Mouse (Mus musculus) cerebellum, adult 18-20 months (tissue): Measurements from ENCODE around the gene Shld1.
A peak's percentile ranks its signal among the peaks of the same experiment; 100 is the strongest.

Experiments used
- DNase-seq, 2 experiments: peaks; one replicate each; pipeline ENCODE4 v3.0.0; 2021

Gene Shld1

DNA sequence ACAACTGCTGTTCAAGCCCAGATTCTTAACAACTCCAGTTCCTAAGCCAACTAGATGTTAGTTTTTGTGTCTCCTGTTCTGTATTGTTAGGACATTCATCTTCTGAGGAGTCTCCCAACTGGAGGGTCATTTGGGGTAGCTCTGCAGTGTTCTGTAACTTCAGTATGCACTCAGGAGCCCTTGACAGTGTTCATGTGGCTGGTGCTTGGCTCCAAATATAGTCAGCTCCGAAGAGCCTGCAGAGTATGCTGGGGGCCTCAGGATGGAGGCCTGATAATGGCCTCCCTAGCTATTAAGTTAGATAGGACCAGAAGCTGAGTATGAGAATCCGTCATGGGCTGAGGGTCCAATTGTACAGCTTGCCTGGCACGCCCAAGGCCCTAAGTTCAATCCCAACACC is 7.2 kb downstream of the Shld1 start:
- DNase-seq = no peak

DNA sequence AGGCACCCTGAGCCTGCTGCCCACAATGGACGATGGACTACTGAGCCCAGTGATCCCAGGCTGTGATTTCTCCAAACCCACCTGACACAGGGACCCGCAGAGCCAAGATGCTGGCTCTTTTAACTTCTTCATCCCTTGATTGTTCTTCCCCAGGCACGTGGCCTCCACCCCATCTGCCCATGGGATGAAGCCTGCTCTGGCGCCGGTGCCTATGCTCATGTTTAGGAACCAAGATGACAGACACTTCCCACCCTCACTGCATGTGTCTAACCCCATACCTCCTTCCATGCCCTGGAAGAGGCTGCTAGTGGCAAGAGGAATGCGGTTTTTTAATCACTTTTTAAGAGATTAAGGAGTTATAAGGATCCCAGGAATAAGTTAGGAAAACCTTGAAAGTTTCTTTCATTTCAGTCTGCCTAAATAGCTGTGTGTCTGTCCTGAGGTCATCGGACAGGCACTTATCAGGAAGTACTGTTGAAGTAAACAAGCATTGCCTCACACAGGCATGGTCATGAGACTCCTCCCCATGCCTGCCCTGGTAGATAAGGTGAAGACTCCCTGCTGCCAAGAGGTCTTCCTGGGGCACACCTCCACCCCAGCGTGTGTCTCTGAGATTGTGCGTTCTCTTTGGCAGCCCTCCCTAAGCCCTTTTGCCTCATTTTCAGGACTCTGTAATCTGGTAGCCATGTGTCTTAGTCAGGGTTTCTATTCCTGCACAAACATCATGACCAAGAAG is 8.8 kb downstream of the Shld1 start:
- no peak for DNase-seq

DNA sequence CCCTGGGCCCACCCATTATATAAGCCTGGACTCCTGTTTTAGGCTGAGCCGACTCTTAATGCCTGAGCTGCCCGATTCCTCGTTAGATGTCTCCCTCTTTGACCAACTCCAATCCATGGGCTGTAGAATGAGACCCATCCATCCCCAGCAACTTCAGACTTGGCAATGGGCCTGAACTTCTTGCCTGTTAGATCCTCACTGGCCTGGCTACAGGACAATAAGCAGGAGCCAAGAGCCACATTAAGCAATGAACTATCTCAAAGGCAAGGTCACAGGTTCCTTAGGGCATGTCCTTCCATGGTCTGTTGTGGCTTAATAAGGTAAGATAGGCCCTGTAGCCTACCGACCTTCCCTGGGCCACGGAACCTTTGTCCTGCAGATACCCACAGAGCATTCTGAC is 9.8 kb downstream of the Shld1 start:
- no peak for DNase-seq

DNA sequence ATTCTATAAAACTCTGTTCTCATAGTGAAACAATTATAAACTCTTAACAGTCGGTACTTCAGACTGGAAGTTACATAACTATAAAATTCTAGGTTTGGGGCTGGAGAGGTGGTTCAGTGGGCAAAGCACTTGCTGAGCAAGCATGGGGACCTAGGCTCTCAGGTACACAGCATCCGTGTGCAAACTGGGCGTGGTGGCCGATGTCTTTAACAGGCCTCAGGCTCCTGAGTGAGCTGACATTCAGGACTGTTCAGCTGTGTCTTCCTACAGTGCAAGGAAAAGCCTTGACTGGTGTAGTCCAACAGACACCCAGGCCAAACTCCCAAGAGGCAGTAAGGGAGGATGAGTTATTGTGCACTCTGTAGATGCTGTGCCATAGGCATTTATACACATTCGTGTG is 10.5 kb downstream of the Shld1 start:
- DNase-seq = no peak

DNA sequence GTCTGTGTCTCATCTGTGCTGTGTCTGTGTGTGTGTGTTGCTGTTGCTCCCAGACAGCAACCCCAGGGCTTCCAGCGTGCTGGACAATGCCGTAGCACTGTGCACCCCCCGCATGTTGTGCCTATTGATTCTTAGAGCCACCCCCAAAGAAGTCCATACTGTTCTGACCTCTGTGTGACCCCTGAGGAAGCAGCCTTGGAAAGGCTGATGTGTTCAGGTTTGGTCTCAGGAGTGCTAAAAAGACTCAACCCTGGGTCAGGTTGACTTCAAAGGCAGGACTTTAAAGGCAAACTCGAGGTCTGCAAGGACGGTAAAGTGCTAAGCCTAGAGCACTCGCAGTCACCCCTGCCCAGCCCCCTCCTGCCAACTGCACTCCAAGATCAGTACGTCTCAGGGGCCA is 11.0 kb downstream of the Shld1 start:
- DNase-seq = no peak

DNA sequence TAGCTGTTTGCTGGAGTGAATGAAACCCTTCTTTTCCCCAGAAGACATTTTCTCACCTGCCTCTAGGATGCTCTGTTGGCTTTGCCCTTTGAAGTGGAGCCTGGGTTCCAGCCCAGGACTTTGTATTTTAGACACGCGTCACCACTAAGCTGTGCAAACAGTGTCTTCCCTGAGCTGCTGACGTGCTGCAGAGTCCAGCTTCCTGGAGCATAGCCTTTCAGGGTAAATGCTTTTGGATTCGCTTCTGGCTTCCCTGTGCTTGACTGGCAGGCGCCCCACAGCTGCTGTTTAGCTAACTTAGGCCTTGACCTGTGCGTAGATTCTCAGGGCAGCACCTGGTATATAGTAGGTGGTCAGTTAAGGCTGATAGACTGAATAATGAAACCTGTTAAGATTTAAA is 11.7 kb downstream of the Shld1 start:
- no peak for DNase-seq

DNA sequence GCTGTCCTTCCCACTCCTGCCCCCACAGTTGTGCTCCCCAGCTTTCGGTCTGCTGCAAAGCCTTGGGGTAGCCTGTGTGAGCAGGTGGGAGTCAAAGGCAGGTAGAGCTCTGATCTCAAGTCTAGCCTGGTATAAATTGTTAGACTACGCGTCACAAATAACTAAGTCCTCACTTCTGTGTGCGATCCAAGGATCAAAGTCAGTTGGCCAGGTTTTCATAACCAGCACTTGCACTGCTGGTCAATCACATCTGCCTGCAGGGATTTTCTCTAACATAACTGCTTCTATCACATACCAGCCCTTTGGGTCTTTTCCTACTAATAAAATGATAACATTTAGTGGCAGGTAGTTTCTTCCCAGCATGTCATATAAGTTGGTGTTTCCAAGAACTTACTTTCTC is 14.2 kb downstream of the Shld1 start:
- DNase-seq = no peak

DNA sequence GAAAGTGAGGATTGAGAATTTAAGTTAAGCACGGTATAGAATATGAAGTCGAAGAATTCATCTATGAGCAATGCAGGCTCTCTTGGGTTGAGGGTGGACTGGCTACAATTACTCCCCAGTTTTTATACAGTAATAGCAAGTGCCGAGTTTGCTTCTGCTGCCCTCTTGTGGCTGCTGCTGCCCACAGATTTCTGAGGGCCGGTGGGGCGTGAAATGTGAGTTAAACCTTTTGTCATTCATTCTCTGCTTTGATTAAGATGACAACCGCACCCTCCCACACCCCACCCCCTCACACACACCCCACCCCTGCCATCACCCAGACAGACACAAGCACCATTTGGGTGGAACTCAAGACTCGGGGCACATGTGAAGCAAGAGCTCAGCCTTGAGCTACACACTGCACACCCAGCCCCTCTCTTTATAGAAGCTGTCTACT is 14.7 kb downstream of the Shld1 start:
- peak; percentile 76 to 80 for DNase-seq

DNA sequence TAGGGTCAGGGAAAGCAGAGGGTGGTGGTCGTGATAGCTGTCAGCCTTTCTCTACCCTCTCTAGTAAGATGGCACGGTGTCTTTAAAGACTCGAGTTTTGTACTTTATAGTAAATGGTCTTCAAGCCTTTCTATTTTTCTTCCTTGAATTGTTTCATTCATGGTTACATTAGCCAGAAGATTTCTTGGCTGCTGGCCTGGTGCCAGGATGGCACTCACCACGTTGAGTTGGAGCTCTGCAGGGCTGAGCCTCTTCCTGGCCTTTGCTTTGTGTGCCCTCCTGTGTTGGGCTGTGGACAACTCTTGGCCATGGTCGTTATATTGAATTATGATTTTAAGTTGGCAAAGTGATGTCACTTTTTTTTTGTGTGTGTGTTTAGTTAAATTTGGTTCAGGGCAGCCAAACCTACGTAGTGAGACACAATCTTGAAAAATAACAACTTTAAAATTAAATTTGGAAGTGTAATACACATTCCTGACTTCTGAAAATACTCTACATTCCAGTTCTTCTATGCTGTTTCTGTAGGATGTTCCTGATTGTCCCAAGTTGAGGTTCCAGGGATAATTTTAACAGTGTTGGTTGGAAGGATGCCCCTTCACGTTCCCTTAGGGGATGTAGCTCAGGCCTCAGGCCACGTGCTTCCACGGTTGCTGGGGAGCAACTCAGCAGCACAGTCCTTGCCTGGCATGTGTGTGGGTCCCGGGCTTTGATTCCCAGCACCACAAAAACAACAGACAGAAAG is 18.7 kb downstream of the Shld1 start:
- DNase-seq = peak; percentile 33 to 44

DNA sequence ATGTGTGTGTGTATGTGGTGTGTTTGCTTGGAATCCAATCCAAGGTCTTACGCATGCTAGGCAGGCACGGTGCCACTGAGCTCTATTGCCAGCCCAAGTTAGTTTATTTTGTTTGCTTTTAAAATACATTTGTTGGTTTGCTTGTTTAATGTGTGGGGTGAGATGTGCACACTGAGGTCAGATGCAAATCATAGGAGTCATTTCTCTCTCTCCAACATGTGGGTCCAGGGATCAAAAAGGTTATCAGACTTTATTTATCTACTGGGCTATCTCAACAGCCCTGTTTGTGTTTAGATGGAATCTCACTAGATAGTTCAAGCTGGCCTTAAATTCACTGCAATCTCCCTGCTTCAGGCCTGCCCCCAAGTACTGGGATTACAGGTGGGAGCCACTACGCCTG is 19.6 kb downstream of the Shld1 start:
- DNase-seq = no peak

DNA sequence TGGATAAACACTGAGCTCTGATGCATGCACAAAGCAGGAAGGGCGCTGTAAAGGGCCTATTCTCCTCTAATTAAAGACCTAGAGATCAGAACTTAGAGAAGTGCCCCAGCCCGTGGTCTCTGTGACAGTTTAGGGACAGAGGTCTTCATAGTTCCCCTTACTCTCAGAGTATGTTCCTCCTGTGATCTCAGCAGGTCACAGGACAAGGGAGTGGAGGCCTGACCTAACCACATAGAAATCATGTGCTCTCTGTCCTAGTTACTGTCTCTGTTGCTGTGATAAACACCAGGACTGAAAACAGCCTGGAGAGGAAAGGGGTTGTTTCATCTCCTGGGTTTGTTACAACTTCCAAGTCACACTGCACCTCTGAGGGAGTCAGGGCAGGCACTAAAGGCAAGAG is 23.8 kb downstream of the Shld1 start:
- DNase-seq = no peak

DNA sequence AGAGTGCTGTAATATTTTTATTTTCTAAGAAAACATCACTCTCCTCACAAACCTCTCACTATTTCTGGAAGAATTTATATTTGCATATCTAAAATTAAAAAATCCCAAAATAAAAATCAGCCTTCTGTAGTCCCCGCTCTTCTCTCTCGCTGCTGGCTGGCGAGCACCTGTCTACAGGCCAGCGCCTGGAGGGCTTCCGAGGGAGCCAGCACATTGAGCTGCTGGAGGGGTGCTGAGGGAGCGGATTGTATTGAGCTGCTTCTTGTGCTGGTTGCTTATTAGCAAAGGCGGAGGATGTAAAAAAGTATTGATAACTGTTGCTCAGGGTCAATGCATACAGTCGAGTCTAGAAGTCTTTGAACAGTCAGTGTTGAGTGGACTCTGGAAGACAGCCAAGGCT is 25.3 kb downstream of the Shld1 start:
- peak; percentile 24 to 42 for DNase-seq

DNA sequence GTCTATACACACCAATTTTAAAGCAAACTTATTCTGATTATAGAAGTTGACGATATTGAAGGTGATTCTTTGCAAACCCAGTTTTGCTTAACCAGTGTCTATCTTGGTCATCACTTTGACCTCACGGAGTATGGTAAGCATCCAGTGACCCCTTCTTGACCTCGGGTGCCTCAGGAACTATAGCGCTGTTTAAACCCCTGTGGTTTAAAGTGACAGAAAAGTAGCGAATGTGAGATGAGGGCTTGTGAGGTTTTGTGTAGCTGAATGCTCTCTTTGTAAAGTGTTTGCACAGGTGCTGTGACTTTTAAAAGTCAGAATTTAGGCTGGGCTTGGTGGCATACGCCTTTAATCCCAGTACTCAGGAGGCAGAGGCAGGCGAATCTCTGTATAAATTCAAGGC is 27.8 kb downstream of the Shld1 start:
- DNase-seq = no peak

DNA sequence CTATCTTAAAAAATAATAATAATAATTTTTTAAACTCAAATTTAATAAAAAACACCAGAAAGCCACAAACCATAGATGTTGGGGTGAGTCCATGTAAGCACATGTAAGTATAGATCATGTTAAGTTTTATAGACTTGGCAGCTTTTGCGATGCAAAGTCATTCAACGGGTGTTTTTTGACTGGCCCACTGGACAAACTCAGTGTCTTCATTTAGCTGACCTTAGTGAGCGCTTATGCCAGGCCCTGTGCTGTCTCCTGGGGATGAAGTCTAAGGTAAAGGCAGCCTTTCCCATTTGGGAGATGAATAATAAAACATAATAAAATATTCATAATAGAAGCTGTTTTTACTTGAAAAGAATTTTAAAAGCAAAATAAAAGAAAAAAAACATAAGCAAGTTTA is 28.2 kb downstream of the Shld1 start:
- DNase-seq = no peak

DNA sequence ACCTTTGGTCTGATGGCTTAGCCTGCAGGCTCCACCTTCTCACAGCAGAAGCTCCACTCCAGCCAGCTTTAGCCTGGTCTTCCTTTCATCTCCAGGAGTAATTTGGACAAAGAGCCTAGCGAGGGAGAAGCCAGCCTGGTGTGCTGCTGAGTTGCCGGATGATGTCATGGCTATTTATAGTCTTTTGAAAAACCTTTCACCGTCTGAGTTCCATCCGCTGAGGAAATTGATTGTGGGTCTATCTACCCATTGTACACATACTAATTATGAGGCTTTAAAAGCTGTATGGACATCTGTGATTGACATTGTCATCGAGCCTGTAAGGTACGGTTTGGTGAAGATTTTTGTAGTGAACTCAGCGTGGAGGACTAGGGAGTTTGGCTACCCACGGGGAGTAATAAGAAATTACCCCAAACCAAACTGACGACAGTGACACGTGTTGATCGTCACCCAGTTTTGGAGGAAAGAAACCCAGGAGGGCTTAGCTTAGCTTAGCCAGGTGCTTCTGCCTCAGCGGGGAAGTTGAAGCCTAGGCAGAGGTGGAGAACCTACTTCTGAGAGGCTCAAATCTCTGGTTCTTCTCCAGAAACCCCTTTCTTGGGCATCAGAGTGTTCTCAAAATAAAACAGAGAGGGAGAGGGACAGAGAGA is 28.8 kb downstream of the Shld1 start:
- peak; percentile 49 to 74 for DNase-seq

DNA sequence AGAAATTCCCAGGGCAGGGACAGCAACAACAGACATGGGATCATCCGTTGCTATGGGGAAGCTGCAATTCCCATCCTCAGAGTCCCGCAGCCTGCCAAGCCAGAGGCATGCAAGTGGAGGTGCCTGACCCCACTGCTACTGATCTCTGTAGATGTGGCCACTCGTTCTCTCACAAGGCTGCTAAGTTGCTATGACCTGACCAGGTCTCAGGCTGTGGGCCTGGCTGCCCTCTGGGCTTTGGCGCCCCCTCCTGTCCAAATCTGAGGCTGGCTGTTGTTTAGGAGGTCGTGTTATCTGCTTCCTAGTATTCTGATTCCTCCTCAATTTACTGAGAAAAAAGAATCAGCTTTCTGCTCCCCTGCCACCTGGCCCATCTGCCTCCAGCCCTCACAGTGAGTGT is 29.4 kb downstream of the Shld1 start:
- DNase-seq = peak; percentile 77 to 80

DNA sequence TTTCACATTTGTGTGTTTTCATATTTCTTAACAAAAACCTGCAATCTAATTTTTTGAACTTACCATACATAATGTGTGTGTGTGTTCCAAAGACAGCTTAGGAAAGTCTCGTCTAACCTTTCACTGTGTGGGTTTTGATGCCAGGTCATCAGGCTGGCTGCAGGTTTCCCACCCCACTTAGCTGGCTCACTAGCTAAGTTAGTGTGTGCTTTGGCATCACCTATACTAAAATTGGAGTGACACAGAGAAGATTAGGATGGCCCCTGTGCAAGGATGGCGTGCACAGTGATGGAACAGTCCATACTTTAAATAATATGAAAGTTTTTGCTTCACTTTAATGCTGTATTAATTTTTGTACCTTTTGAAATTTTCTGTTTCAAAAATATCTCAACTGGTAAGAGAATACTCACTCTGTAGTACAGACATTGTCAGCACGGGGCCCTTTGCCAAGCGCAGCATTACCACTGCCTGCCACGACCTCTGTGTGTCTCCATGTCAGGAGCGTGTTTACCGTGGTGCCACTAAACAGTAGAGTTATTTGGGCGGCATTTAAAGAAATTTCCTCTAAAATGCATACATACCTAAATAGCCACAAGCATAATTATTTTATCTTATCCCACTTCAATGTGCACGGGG is 30.3 kb downstream of the Shld1 start:
- peak; percentile 55 to 67 for DNase-seq

DNA sequence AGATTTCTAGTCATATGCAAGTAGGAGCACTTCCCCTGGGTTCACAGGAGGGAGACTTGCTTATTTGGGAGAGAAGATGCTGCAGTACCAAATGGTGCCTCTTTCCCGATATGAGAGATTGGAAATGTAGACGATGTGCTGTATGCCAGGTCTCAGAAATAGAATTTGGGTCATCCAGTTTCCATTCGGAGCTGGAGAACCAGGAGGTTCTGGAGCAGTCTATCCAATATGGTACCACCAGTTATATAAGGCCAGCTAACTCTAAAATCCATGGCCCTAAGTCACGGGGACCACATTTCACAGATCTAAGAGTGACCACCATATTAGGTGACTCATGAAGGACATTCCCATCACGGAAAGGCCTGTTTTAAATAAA is 30.8 kb downstream of the Shld1 start:
- DNase-seq = peak; percentile 42 to 47

DNA sequence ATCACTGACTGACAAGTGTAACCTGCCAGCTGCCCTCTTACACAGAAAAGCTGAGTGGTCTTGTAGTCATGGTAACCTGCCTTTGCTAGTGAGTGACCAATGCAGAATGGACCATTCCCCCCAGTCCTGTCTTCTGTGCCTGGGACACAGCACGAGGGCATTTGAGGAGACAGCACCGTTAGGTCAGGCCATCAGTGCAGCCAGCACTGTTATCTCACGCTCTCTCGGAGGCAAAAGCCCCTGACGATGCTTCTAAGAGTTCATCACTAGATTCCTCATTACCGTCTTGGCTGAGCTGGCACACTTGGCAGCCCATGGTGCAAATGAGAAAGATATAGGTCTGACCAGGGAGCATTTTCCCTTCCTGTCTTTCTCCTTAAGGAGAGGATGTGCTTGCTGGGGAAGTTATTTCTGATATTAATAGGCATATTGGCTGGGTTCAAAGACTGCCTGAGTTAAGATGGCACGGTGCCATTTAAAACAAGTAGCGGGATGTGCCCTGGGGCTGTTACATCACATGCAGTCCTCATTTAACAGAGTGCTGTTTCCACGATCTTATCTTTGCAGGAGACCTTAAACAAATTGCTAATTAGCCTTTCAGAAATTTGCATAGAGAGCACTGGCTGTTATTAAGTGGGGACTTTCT is 34.3 kb downstream of the Shld1 start:
- peak; percentile 31 to 45 for DNase-seq

DNA sequence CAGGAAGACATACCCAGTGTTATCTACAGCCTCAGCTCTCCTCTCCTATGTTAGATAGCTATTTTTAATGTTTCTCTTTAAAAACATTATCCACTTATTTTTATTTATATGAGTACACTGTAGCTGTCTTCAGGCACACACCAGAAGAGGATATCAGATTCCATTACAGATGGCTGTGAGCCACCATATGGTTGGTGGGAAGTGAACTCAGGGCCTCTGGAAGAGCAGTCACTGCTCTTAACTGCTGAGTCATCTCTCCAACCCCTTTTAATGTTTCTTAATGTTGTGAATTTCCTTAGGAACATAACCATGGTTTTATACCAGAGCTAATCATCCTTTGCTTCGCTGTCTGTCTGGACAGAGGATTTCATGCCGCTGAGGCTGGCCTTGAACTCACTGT is 35.1 kb downstream of the Shld1 start:
- no peak for DNase-seq

DNA sequence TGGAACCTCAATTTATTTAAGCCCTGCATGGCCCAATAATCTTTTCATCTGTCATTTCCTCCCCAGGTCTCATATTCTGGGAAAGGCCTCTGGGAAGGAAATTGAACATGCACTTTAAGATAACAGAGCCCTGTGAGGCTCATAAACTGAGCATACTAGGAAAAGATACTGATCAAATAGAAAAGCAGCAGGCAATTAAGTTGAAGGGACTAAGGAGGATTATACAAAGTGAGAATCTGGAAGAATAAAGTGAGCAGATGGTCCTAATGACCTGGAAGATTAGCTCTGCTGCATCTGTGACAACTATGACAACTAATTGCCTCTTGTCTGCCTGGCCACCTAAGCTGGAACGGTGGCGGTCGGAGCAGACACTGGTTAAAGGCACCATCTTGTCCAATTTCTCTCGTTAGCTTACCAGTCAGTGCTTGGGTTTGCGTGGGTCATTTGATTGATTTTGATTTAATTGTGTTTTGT is 37.3 kb downstream of the Shld1 start:
- DNase-seq = peak; percentile 53 to 62

DNA sequence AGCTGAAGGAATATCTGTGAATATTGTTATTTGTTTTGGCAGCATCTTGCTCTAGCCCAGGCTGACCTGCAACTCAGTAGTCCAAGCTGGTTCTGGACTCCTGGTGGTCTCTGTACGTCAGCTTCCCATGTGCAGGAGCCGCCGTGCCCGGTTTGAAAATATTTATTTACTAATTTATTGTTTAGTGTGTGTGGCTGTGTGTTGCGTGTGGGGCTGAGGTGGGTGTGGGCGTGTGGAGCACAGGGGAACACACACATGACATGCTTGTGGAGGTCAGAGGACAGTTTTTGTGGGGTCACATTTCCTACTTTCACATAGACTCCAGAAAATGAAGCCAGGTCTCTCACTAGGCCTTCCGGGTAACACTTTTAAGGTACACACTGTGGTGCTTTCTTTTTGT is 37.8 kb downstream of the Shld1 start:
- DNase-seq = no peak

DNA sequence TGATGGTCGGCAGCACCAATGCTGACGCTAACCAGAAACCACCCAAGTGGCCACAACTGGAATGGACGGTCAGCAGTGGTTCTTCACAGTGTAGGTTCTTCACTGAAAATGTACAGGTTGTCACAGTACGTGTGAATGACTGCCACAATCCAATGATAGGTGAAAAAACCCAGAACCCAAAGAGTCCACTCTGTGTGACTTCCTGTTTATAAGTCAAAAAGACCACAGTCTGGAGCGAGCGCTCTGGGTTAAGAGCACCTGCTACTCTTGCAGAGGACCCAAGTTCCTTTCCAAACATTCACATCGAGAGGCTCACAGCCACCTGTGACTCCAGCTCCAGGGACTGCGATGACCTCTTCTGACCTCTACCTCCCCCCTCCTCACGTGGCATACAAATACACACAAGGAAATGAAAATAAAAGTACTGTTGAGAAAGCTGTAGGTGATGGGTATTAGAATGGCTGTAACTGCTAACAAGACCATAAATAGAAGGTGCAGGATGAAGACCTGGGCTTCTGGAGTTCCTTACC is 38.7 kb downstream of the Shld1 start:
- no peak for DNase-seq
